Mouse (Mus musculus): ENCODE data around the gene Ruvbl1.

Ruvbl1 gene

DNA sequence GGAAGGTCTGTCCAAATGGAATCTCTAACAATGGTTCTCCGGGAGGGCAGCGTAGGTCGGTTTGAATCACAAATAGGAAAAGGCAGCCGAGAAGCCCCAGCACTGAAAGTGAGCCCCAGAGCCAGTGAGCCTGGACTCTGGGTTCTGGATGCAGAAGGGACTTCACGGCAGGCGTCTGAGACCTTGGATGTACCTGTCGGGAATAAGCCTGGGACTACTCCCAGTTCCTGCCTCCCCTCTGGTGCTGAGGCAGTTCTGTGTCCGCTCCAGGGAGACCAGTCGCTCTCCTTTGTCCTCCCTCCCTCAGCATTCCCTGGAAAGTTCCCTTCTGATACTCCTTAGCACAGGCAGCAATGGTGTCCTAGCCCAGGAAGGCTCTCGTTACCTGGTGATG, 80.2 kb downstream of the Ruvbl1 start:
- no peak for DNase-seq (ENCODE audit: low read depth, low spot score)
